Mouse (Mus musculus): ENCODE measurements around the gene Map2k3. TPM values are rescaled to one million over a fixed set of nuclear protein-coding genes. Genes with fewer than 3 reads are reported as not detected.

Map2k3 gene
- total RNA-seq, 2 experiments from 2014 or later: 105 to 173 TPM

DNA sequence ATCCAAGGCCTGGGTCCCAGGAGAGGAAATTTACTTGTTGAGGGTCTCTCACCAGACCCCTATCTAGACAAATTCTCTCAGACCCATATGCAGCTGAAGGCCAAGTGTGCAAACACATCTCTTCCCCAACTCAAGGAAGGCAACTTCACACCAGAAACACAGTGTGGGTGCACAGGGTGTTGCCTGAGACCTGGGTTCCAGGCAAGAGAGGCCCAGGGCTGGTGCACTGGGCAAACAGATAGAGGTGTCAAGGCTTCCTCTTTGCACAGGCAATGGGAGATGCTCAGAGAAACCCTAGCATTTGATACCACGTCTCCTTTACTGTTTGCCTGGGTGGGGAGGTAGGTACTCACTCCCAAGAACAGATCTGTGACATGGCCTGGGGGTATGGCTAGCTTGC, 6.9 kb upstream of the Map2k3 start:
- DNase-seq (ENCODE audit: low spot score): no peak

DNA sequence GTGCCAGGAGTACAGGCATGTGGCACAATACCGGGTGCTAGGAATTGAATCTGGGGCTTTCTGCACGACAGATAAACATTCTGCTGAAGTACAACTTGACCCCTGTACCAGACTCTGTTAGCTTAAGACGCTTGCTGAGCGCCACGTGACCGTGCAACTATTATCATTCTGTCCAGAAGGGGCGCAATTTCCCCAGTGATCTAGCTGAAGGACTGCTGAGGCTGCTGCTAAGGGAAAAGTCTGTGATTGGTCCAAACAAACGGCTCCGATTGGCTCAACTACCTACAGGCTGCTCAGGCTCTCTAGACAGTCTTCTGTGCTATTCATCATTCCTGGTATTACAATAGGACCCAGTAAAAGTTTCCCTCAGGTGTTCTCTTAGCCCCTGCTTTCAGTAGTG, 4.6 kb upstream of the Map2k3 start:
- DNase-seq (ENCODE audit: low spot score): peak; percentile 94

DNA sequence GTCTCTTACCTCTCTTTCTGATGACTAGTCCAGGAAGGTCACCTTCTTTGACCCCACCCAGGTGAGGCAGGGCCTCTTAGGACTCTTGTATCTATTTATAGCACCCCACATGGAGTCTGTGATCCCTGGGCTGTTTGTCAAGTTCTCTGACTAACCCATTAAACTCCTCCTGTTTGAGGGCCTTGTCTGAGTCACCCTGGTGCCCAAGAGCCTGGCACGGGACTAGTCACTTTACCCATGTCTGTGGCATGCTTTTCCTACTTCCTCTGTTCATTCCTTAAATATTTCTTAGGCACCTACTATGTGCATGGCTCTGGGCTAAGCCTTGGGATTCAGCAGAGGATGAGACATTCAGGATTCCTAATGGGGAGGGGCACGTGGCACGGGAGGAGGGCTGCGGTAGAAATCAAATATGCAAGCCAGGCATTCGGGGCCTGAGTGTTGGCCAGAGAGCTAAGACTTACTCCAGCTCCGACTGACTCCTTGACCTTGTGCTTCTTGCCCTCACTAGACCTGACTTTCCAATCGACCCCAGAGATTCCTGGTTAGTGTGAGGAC, 1.0 kb upstream of the Map2k3 start:
- DNase-seq (ENCODE audit: low spot score): peak; percentile 51

DNA sequence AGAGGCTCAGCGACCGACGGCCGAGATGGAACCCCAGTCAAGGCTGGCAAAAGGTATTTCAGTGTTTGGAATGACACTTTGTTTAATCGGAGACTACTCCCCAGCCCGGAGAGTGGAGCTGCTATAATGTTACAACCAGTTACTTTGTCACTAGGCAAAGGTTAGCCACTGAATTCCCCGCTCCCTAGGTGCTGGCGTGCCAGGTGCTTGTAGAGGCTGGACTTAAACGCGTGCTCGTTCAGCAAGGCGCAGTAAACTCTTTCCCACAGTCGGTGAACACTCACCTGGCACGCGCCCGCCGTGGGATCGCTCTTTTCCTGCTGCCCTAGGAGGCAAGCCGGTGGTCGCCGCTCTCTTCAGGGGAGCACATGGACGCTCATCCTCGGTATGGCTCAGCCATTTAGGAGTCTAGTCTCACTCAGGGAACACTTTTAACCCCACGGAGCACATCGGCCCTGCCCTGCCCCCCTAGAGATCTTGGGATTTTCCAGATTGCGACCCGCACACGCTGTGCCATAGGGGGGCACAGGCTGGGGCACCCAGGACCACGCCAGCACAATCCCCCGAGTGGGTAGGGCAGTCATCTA, 458 bp upstream of the Map2k3 start:
- peak; percentile 30 for DNase-seq (ENCODE audit: low spot score)

DNA sequence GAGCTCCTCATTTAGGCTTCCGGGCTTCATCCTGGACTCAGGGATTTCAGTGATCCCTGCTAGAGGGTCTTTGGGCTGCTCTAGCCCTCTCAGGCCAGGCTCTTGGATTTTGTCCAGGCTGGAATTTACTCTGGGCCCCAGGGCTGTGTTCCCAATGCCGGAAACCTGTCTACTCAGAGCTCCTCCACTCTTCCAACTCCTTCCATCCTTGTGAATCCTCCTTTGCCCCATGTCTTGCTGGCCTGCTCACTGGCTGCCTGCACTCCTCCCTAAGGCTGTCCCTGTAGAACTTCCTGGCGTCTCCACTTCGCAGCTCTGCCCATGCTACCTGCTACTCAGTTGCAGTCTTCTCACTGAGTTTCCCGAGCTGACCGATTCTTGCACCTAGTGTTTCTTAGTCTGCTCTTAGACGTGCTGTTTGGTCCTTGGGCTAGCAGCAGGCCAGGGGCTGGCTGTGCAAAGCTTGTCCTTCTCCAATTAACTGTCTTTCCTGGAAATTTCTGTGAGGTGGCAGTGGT, 729 bp downstream of the Map2k3 start:
- peak; percentile 32 for DNase-seq (ENCODE audit: low spot score)

- peak; percentile 73 for DNase-seq (ENCODE audit: low spot score)
These were observed 1.5 kb downstream of the Map2k3 start for GRCm38 (mm10) chr11:60933178-60933930.

- no peak for DNase-seq (ENCODE audit: low spot score)
These were observed 3.0 kb downstream of the Map2k3 start for GRCm38 (mm10) chr11:60934795-60935194.

DNA sequence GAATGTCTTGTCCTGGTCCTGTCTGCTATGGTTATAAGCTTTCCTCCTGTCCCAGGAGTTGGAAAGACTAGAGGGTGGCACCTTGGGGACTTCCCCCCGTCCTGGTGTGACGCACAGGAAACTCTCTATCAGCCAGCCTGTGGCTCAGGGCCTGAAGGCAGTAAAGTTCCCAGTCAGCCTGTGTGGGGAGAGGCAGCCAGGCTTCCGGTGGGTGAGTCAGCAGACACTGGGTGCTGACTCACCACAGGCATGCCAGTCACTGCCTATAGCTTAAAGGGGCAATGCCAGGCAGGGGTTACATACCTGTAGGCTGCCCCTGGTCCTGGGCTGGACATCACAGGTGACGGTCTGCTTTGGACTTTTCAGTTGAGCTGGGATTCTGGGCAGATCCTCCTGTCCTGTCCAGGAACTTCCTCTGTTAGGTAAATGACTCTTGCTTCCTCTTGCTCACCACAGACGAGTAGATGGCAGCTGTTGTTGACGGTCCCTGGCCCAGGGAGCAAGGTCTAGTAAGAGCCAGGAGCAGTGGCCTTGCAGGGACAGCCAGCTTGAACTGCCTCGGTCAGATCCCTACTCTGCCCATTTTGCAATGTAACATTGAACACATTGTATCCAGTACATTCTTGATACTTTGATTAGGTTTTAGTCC, 3.6 kb downstream of the Map2k3 start:
- peak; percentile 86 for DNase-seq (ENCODE audit: low spot score)

GRCm38 (mm10) chr11:60935975-60936373, 4.1 kb downstream of the Map2k3 start:
- no peak for DNase-seq (ENCODE audit: low spot score)

DNA sequence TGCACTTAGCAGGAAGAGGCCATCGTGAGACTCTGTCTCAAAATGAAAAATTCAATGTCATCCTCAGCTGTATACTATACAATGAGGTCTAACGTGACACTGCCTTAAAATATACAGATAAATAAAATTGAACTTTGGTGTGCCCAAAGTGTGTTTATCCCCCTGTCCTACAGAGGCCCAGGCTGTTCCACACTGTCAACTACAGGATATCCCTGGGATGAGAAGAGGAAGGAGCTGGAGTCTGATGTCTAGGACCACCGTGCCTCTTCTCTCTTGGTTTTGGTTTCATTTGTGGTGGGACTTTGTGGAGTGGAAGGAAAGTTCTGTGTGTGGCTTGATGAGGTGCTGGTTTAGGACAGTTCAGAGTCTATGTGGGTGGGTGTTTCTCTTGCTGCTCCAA, 5.8 kb downstream of the Map2k3 start:
- DNase-seq (ENCODE audit: low spot score): no peak

DNA sequence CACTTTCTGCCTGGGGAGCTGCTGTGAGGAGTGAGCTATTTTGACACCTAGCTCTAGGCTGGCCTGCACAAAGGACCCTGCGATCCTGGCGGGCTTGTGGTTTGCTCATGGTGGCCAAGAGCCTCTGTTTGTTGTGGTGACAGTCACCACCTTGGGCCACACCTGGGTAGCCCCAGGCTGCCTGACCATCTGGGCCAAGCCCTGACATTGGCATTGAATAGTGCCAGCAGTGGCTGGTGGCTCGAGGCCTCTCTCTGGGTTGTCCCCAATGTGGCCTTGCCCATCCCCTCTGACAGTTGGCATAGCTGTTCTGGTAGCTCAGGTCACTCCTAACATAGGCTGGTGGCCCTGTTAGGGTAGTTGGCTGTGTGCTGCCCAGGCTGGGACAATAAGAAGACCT, 7.7 kb downstream of the Map2k3 start:
- DNase-seq (ENCODE audit: low spot score): peak; percentile 44

DNA sequence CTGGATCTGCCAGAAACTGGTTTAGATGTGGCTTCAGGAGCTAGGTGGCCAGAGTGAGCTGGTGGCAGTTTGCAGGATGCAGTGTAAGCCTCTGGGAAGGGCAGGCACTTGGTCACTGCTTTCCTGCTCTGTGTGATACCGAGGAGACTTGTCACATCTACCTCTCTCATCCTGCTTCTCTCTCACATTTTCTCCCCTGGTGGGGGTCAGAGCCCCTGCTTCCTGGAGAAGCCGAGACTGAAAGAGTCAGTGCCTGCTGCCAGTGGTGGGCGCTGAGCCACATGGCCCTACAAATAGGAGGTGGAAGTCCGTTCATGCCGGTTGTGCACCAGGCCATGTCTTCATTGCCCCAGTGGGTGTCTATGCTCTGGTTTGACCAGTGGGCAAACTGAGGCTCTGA, 8.7 kb downstream of the Map2k3 start:
- DNase-seq (ENCODE audit: low spot score): no peak

GRCm38 (mm10) chr11:60941370-60941769, 9.5 kb downstream of the Map2k3 start:
- DNase-seq (ENCODE audit: low spot score): no peak

DNA sequence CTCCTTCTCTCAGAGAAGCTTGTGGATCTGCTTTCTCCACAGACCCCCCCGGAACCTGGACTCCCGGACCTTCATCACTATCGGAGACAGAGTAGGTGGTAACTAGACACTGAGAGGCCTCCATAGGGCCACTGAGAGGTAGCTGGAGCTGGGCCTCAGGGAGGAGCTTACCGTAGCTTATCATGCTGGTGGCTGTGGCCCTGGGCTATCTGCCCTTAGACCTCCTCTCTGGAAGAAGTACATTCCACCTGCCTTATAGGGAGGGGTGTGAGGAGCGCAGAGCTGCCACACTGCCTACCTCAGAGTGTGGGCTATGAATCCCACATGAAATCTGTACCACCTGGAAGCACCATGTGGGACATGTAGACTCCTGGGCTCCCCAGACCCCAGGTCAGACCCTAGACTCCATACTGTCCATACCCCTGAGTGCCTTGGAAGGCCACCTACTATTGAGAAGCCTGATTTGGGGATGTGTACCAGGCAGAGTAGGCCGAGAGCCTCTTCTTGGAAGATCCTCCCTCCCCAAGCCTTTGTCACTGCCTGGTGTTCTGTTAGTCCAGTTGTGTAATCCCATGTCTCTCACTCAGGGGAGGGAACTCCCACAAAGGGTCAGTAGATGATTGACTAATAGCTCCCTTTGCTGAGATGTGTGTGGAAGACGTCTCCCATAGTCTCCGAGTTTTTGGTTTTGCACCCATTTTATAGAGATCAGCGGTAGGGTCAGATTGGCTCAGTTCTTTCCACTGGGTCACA, 10.6 kb downstream of the Map2k3 start:
- DNase-seq (ENCODE audit: low spot score): no peak

GRCm38 (mm10) chr11:60945003-60945402, 13.2 kb downstream of the Map2k3 start:
- DNase-seq (ENCODE audit: low spot score): no peak

DNA sequence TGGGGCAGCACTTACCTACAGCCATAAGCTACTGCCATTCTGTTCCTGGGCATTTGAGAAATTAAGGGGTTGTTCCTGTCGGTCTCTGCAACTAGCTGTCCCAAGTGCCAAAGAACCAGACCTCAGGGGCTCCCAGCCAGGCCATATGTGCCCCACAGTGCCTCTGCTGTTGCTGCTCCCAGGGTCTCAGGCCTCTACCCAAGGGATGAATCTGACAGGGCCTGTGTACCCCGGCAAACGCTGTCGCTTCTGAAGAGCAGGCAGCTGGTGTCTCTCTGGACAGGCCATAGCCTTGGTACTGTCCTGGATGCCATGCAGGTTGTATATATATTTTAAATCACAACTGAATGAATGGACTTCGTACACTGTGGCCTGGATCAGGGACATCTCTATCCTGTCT, 20.1 kb downstream of the Map2k3 start:
- DNase-seq (ENCODE audit: low spot score): no peak

GRCm38 (mm10) chr11:60952362-60952761, 20.5 kb downstream of the Map2k3 start:
- DNase-seq (ENCODE audit: low spot score): no peak

GRCm38 (mm10) chr11:60952986-60953385, 21.2 kb downstream of the Map2k3 start:
- DNase-seq (ENCODE audit: low spot score): no peak

DNA sequence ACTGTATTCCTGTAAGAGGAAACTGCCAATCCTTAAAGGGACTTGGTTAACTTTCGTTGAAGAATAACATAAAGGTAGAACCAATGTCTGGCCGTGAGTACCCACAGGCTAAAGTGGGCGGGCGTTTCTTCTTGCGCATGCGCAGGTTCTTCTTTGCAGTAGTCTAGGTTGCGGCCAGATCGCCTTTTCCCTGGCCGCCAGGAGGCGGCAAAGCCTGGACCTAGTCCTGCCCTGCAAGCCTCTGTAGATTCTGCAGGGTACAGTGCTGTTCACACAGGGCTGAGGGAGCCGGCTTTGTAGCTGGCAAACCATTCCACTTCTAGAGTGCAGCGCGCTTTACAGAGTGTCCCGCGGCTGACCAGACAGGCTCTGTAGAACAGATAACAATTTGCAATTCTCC, 22.0 kb downstream of the Map2k3 start:
- DNase-seq (ENCODE audit: low spot score): peak; percentile 89

DNA sequence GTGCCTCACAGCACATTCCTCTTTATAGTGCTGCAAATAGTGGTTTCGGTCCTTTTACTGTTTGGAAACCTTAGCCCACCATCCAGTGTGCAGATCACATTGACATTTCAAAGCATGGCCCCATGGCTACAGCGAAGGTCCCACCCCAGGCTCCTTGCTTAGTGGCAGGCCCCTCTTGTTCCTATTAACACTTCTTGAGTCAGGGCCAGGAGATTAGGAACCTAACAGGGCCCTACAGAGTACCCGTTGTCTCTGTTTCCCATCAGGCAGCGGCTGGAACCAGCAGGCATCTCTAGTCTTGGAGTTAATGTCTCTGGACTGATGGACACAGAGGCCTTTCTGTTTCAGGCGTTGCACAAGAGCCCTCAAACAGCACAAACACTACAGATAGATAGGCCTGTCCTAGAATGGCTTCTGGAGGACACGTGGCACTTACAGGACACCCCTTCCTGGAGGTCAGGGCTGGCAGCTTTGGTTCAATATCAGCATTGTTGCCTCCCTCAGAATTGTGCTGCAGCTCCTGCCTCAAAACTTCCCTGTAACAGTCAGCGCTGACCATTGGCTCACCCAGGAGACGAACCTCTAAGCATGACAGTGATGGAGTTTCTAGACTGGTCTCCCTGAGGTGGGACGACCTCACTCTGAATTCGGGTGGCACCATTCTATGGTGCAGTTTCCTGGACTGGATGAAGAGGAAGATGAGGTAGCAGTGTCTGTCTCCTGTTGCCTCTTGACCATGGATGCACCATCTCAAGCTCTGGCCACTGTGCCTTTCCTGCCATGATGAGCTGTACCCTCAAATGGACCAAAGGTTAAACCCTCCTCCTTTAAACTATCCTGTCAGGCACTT, 22.6 kb downstream of the Map2k3 start:
- no peak for DNase-seq (ENCODE audit: low spot score)

All from gastrocnemius, adult 18-20 months (tissue).